Mouse (Mus musculus) C2C12 (cell line): ENCODE data around the gene Nrxn3. TPM values are rescaled to one million over a fixed set of nuclear protein-coding genes. Genes with fewer than 3 reads are reported as not detected.

ENCODE experiments used
- H3K27me3 ChIP-seq: one replicate; pipeline ENCODE4 v1.6.1; 2011; ENCODE audit not compliant: control insufficient read depth, insufficient read depth, insufficient read length
- H3K36me3 ChIP-seq: one replicate; pipeline ENCODE4 v1.6.1; 2011; ENCODE audit not compliant: control insufficient read depth, insufficient read depth
- H3K4me3 ChIP-seq: one replicate; pipeline ENCODE4 v1.5.1; 2011; ENCODE audit warnings: mild to moderate bottlenecking, control low read depth; ENCODE audit not compliant: poor library complexity, insufficient read depth, severe bottlenecking
- H3K79me2 ChIP-seq: one replicate; pipeline ENCODE4 v1.6.1; 2011; ENCODE audit not compliant: control insufficient read depth, insufficient read depth
- H3K79me3 ChIP-seq: one replicate; pipeline ENCODE4 v1.6.1; 2011; ENCODE audit warnings: low read depth, control low read depth
- H3ac ChIP-seq: one replicate; pipeline ENCODE3; 2011; ENCODE audit warnings: low read depth; ENCODE audit not compliant: control insufficient read depth, insufficient read length
- CEBPB ChIP-seq: IDR thresholded peaks from one replicate; pipeline ENCODE4 v1.6.1; 2011; ENCODE audit warnings: low read depth, mild to moderate bottlenecking, control low read depth, moderate library complexity
- CTCF ChIP-seq: IDR thresholded peaks from one replicate; pipeline ENCODE4 v1.5.1; 2011; ENCODE audit not compliant: control insufficient read depth, insufficient read depth, insufficient read length
- FOSL1 ChIP-seq: IDR thresholded peaks from one replicate; pipeline ENCODE4 v1.8.0; 2011; ENCODE audit warnings: mild to moderate bottlenecking, low read length; ENCODE audit not compliant: poor library complexity, insufficient read depth, severe bottlenecking
- MAX ChIP-seq: IDR thresholded peaks from one replicate; pipeline ENCODE4 v1.6.1; 2011; ENCODE audit warnings: mild to moderate bottlenecking, control low read depth
- MYOD1 ChIP-seq: IDR thresholded peaks from one replicate; pipeline ENCODE4 v1.6.1; 2011; ENCODE audit warnings: low read depth; ENCODE audit not compliant: control insufficient read depth, insufficient read length
- MYOG ChIP-seq: IDR thresholded peaks from one replicate; pipeline ENCODE4 v1.6.1; 2011; ENCODE audit not compliant: control insufficient read depth, insufficient read length; ENCODE audit errors: extremely low read depth
- USF1 ChIP-seq: IDR thresholded peaks from one replicate; pipeline ENCODE4 v1.6.1; 2011; ENCODE audit warnings: low read depth, mild to moderate bottlenecking, control low read depth, moderate library complexity
- polyA plus RNA-seq: library from polyadenylated mRNA; unstranded; fragments of >200 nt; fragmentation: generic; extraction: Trizol; gene quantifications from one replicate; pipeline ENCODE4 v1.2.1, GENCODE M21; 2012; ENCODE audit warnings: missing spikeins

Nrxn3 gene
- polyA plus RNA-seq, 1 experiment = 0.01 TPM

- Histone ChIP-seq H3K79me3 (no peaks in the 10 kb centered on the region), H3K79me2 (no peaks in the 10 kb centered on the region), H3ac (no peak overlapping the region), H3K27me3 (no peaks in the 10 kb centered on the region), H3K36me3 (no peaks in the 10 kb centered on the region), H3K4me3 (no peak overlapping the region)
- no peak for TF ChIP-seq USF1
- no peak for TF ChIP-seq MYOD1
- TF ChIP-seq FOSL1 = no peak
- no peak for TF ChIP-seq CEBPB
- TF ChIP-seq MAX = no peak
- TF ChIP-seq MYOG = no peak
- no peak for TF ChIP-seq CTCF
These were observed 747.5 kb downstream of the Nrxn3 start for GRCm38 (mm10) chr12:89470226-89470625.

GRCm38 (mm10) chr12:89471289-89471688, 748.6 kb downstream of the Nrxn3 start:
- no peaks in the 10 kb centered on the region for H3K79me3 ChIP-seq

GRCm38 (mm10) chr12:89471874-89472273, 749.2 kb downstream of the Nrxn3 start:
- no peak overlapping the region for H3ac ChIP-seq
- TF ChIP-seq CTCF (no peak), USF1 (no peak), MAX (no peak), MYOD1 (no peak), CEBPB (no peak), MYOG (no peak), FOSL1 (no peak)
- no peaks in the 10 kb centered on the region for H3K79me2 ChIP-seq
- no peaks in the 10 kb centered on the region for H3K36me3 ChIP-seq
- no peaks in the 10 kb centered on the region for H3K79me3 ChIP-seq
- no peaks in the 10 kb centered on the region for H3K27me3 ChIP-seq
- H3K4me3 ChIP-seq = no peak overlapping the region

More at GRCm38 (mm10) chr12:89471289-89471688, 748.6 kb downstream of the Nrxn3 start:
- Histone ChIP-seq H3ac (no peak overlapping the region), H3K36me3 (no peaks in the 10 kb centered on the region), H3K27me3 (no peaks in the 10 kb centered on the region), H3K79me2 (no peaks in the 10 kb centered on the region), H3K4me3 (no peak overlapping the region)
- TF ChIP-seq USF1 = no peak
- TF ChIP-seq CEBPB = no peak
- TF ChIP-seq MYOG = no peak
- TF ChIP-seq FOSL1 = no peak
- TF ChIP-seq MYOD1 = no peak
- TF ChIP-seq CTCF = no peak
- no peak for TF ChIP-seq MAX

GRCm38 (mm10) chr12:89479096-89479495, 756.4 kb downstream of the Nrxn3 start:
- Histone ChIP-seq H3K79me3 (no peaks in the 10 kb centered on the region), H3K36me3 (no peaks in the 10 kb centered on the region), H3ac (no peak overlapping the region), H3K27me3 (no peaks in the 10 kb centered on the region), H3K4me3 (no peak overlapping the region), H3K79me2 (no peaks in the 10 kb centered on the region)
- TF ChIP-seq CEBPB (no peak), CTCF (no peak), FOSL1 (no peak), MYOD1 (no peak), MAX (no peak), MYOG (no peak), USF1 (no peak)

- no peaks in the 10 kb centered on the region for H3K27me3 ChIP-seq
- no peak overlapping the region for H3ac ChIP-seq
- no peaks in the 10 kb centered on the region for H3K79me2 ChIP-seq
- H3K79me3 ChIP-seq = no peaks in the 10 kb centered on the region
- no peak for TF ChIP-seq MAX
- TF ChIP-seq MYOG = no peak
- no peak for TF ChIP-seq CEBPB
- no peak for TF ChIP-seq FOSL1
- no peak for TF ChIP-seq MYOD1
- no peak for TF ChIP-seq CTCF
- no peak for TF ChIP-seq USF1
- H3K4me3 ChIP-seq = no peak overlapping the region
- H3K36me3 ChIP-seq = no peaks in the 10 kb centered on the region
These were observed 759.5 kb downstream of the Nrxn3 start for GRCm38 (mm10) chr12:89482223-89482622.

- Histone ChIP-seq H3K4me3 (no peak overlapping the region), H3K36me3 (no peaks in the 10 kb centered on the region), H3ac (no peak overlapping the region), H3K79me2 (no peaks in the 10 kb centered on the region), H3K79me3 (no peaks in the 10 kb centered on the region), H3K27me3 (no peaks in the 10 kb centered on the region)
- TF ChIP-seq FOSL1 (no peak), USF1 (no peak), MYOD1 (no peak)
These were observed 781.4 kb downstream of the Nrxn3 start for GRCm38 (mm10) chr12:89504026-89504425.
